Mouse (Mus musculus) brain, embryonic 18.5 days (tissue): ENCODE data around the gene Adarb2.

Source experiments
- DNase-seq: peaks from one replicate; pipeline ENCODE4 v3.0.0-alpha.2; 2012; ENCODE audit warnings: low read depth, low spot score

Gene Adarb2

GRCm38 (mm10) chr13:8664615-8665240 lies 462.1 kb downstream of the Adarb2 start:
- DNase-seq = no peak

DNA sequence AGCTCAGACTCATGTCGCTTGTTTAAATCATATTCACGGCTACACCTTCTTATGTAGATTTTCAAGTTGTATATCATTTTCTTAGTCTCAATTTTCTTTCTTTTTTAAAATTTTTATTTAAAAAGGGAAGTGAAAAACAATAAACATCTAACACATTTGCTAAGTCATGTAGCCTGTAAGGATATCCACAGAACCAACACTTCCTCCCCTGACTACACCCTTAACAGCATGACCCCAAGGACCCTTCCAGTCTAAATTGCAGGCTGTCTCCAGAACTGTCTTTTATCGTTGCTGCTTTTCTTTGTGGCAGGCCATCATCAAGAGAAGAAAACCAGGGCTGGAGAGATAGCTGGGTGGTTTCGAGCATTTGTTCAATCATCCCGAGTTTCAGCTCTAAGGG lies 474.5 kb downstream of the Adarb2 start:
- DNase-seq = no peak

DNA sequence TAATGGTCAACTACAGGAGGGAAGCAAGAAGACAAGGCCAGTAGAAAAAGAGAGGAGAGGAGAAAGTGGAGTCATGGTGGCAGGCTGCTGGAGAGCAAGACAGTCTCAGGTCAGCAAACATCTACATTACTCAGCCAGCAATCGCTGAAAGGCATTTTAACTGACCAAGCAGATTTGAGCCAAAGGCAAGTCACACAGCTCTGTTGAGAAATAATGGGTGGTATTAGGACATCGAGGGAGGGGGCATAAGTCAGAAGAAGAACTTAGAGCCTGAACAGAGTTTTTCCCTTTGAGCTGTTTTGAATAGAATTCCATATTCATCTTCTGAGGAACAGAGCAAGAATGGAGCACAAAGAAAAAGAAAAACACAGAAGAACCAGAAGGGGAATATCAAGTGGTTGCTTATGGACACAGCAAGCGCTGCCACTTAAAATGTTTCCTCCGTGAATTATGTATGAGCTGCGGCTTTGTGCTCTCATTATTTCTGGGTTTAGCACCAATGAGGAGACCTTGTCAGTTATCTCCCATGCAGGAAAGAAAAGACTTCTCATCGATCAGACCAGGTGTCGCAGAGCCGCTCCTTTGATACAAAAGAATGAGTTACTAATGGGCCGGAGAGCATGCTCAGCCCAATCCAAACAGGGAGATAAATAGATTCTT lies 477.9 kb downstream of the Adarb2 start:
- DNase-seq = no peak

DNA sequence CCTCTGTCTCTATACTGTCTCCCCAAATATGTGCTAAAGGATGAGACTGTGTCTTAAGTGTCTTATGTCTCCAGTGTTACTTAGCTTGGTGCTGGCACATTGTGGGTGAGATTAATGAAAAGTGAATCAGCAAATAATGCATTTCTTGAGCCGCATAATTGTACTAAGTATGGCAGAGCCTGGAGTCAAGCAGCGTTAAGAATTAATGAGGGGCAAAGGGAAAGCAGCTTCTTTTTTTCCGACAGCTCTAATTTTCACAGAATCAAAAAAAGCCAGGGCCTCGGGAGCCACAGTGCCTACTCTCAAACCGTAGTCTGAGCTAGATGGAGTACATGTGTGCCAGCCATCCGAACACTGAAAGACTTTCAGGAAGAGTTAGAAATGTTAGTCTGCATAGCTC lies 488.8 kb downstream of the Adarb2 start:
- no peak for DNase-seq

- no peak for DNase-seq
Observed at GRCm38 (mm10) chr13:8692787-8693186, 490.1 kb downstream of the Adarb2 start.

- no peak for DNase-seq
Observed at GRCm38 (mm10) chr13:8698451-8698850, 495.8 kb downstream of the Adarb2 start.

GRCm38 (mm10) chr13:8699831-8700230 lies 497.2 kb downstream of the Adarb2 start:
- DNase-seq = no peak

GRCm38 (mm10) chr13:8700981-8701380 lies 498.3 kb downstream of the Adarb2 start:
- no peak for DNase-seq

- no peak for DNase-seq
Observed at GRCm38 (mm10) chr13:8705296-8705695, 502.6 kb downstream of the Adarb2 start.

GRCm38 (mm10) chr13:8713377-8713776 lies 510.7 kb downstream of the Adarb2 start:
- DNase-seq = no peak

- no peak for DNase-seq
Observed at GRCm38 (mm10) chr13:8729972-8730645, 527.4 kb downstream of the Adarb2 start.

DNA sequence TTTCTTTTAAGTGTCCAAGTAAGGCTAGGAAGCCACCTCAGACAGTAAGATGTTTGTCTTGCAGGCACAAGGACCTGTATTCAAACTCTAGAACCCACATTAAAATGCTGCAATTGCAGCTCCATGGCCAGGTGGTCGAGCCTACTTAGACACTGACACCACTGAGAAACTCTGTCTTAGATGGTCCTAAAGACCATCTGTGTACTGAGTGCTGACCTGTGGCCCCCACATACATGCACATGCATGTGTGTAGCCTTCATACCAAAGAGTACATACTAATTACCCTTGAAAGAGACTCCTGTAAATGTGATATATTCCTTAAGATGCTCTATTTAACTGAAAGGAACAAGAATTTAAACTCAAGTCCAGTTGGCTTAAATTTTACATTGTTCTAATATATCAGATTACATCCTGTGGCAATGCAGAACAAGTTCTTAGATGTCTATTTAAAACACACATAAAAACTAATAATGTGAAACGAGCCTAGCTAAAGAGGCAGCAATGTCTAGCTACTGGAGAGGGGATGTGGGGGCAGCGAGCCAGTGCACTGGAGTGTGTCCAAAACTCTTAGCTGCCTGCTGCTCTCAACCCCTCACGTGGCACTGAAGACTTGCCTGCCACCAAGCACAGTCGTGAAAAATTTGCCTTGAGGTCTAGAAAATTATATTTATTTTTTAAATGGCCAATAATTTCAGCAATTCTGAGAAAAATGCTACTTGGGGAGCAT lies 534.6 kb downstream of the Adarb2 start:
- DNase-seq = no peak

- DNase-seq = no peak
Observed at GRCm38 (mm10) chr13:8742792-8743191, 540.1 kb downstream of the Adarb2 start.

DNA sequence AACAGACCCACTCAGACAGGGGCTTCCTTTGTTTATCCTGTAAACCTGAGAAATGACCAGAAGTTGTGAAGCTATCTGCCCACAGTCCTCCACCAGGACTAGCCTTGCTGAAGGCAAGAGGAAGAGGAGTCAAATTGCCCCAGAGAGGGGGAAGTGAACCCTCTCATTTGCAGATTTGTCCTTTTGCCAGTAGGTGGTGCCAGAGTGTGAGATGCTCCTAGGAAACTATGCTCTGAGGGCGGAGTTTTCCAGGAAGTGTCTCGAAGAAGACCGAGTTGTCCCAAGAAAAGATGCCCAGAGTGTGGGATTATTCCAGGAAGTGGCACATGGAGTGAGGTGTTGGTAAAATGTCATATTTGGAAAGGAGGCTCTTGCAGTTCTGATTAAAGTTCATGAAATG lies 541.9 kb downstream of the Adarb2 start:
- DNase-seq = no peak

DNA sequence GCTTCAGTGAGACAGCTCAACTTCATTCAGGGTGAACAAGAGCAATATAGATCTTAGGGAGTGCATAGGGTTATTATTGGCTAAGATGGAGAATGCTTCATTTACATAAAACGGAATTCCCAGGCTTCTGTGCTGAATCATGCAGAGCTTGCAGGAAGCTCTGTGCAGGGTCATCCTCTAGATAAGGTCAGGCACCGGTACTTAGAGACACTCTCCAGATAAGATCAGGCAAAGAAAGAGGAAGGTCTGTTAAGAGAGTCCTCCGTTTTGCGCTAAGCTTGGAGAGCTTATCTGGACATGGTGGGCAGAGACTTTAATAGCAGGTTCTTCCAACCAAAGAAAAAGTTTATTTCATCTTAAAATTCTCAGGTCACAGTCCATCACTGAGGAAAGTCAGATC lies 542.9 kb downstream of the Adarb2 start:
- DNase-seq = no peak

DNA sequence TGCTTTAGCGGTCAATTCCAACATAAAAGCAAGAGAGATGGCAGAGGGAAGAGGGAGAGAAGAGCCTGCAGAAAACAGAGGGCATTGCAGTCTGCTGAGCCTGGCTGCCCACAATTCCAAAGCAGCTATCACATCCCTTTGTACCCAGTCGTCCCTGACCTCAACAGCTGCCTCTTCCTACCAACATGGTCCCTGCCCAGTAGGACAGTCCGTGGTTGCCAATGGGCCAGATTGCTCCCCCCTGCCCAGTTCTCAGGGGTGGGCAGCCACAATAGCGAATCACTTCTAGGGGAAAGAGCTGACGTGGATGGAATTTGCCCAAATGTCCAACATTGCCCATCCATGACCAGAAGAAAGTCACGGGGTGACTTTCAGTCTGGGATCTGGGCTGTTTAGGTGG lies 546.8 kb downstream of the Adarb2 start:
- DNase-seq = no peak

DNA sequence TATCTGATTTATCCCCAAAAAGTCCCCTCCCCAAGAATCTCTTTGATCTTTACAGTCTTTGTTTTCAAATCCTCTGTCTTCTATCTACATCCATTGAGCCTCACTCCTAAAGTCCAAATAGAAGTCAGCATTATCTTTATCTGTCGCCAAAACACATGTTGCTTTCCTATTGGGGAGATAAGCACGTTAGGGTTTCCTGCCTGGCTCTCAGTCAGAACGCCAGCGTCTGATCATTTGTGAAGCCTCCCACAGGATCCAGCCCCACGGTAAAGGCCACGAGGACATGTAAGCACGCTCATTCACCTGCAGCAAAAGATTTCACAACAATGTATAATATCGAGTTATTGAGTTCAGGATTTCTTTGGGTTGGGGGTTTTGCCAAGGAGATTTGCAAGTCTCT lies 558.3 kb downstream of the Adarb2 start:
- DNase-seq = no peak

DNA sequence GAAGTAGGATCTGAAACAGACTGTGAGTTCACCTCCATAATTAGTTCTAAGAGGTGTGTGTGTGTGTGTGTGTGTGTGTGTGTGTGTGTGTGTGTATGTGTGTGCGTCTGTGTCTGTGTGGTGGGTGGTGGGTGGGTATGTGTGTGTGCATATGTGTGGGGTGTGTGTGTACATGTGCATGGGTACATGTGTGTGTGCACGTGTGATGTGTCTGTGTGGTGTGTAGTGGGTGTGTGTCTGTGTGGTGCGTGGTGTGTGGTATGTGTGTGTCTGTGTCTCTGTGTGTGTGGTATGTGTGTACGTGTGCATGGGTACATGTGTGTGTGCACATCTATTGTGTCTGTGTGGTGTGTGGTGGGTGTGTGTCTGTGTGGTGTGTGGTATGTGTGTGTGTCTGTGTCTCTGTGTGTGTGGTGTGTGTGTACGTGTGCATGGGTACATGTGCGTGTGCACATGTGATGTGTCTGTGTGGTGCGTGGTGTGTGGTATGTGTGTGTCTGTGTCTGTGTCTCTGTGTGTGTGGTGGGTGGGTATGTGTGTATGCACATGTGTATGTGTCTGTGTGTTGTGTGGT lies 567.1 kb downstream of the Adarb2 start:
- no peak for DNase-seq

DNA sequence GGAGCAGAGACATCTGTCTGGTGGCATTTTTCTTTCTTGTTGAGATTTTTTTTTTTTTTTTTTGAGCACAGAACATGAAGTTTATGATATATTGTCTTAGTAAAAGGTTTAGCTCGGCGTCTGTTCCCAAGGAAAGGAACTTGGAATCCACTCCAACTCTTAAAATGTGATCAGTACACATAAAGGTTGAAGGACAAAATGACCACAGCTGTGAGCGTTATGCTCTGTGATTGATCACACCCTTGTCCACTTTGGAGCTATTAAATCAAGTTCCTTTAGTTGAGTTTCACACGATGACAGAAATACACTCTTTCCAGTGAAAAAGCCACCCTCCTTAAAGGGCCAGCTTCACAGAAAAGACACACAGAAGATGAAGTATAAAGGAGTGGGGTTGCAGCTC lies 568.0 kb downstream of the Adarb2 start:
- DNase-seq = no peak

- no peak for DNase-seq
Observed at GRCm38 (mm10) chr13:8780441-8780840, 577.8 kb downstream of the Adarb2 start.

- DNase-seq = no peak
Observed at GRCm38 (mm10) chr13:8782636-8783035, 580.0 kb downstream of the Adarb2 start.

DNA sequence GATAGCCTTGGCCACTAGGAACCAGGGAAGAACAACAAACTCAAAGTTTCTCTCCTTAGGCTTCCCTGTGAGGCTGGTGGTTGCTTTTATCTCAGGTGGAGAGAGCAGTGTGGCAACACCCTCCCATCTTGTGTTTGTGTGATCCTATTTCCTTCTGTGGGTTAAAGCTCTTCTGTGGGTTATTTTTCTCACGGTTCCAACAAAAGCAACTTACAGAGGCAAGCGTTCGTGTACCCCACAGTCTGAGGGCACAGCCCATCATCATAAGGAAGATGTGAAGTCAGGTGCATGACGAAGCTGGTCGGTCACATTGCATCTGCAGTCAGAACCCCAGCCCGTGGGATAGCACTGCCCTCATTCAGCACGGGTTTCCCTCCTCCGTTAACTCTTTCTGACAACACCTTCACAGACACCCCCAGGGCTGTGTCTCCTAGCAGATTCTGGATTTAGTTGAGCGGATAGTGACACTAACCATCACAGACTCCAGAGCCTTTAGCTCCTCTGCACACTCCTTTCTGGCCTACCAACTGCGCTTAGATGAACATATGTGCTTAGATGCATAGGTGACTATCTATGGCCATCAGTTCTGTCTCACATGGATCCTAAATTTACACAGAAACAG lies 581.1 kb downstream of the Adarb2 start:
- DNase-seq = no peak
